Mouse (Mus musculus) urinary bladder, postnatal 36 days (tissue): Measurements from ENCODE around the gene Pard3b.

Experiments used
- DNase-seq, 2 experiments: peaks; one replicate each; pipeline ENCODE4 v3.0.0; 2022; ENCODE audit warnings: low spot score in 2 of 2, mixed read lengths in 1 of 2

The Pard3b gene

DNA sequence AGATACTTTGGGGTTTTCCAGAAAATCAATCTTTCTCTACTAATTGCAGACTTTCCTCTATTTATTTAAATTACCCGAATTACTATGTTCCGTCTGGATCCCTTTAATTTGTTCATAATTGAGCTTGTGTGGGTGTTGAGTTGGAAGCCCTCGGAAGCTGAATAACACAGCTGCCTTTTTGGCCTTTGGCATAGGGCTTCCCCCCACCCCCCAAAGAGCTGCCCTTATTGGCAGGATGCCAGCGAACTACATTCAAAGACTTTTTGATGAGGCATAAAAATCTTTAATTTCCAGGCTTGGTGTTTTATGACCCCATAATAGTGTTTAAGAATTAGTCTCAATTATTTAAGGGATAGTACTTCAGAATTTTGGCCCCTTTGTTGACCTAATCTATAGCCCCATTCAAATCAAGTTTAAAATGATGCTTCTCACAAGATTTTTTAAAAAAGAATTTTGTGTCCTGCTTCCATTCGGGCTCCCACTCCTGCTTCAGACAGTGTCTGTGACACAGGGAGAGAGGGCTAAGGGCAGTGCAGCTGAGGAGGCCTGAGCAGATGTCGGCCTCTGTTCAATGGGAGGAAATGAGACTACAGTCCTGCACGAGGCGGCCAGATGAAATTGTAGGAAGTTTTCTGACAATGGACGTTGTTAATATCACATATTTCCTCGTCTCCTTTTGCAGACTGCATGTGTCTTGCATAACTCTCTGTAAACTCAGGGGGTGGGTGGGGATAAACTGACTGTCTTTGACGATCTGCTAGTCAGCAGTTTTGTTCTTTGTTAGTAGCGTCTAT lies 605.8 kb downstream of the Pard3b start:
- no peak for DNase-seq

GRCm38 (mm10) chr1:62252432-62252831 lies 613.8 kb downstream of the Pard3b start:
- DNase-seq: no peak

GRCm38 (mm10) chr1:62254316-62254715 lies 615.7 kb downstream of the Pard3b start:
- DNase-seq: no peak

DNA sequence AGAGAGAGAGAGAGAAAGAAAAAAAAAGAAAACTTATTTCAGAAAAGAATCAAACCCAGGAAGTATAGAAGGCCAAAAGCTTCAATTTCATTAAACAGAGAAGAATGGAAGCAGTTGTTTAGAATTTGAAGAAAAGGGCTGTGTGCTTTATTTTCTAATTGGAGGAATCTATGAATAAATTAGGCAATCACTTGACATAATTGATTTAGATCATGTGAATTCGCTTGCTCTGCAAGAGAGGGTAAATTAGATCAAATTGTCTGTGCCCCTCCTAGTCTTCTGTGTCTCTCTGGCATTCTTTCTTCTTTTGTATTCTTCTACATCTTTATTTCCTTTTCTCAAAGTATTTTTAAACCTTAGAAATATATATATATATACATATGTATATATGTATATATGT lies 616.3 kb downstream of the Pard3b start:
- no peak for DNase-seq

GRCm38 (mm10) chr1:62276466-62276865 lies 637.8 kb downstream of the Pard3b start:
- no peak for DNase-seq

DNA sequence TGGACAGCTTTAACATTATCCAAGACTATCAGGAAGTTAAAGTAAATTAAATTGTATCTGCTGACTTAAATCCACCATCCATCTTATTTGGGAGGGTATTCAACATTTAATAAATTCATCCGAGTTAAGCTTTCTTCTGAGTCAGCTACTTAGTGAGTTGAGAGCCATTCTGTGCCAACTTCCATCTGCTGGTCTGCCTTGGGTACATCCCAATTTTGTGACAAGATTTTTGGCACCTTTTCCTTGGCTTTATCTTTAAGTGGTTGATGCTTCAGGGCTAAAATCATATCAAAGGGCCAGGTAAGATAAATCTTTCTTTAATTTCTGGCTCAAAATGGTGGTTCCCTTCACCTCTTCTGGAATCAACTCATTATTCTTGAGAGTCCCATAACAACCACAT lies 640.0 kb downstream of the Pard3b start:
- DNase-seq: no peak

DNA sequence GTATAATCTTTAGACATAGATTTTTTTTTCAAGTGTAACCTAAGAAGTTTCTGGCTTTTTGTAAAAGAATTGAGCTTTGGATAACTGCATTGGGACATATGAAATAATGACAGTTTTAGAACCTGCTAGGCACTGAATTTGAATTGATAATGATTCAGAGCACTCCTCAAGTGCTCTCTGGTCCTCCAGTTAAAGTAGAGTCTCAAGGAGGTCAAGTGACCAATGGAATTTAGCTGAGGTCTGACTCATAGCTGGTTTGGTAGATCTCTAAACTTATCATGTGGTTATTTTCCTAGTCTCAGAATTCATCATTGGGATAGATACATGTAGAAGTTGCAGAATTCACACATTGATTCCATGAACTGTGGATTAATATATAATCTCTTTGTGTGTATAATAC lies 642.0 kb downstream of the Pard3b start:
- no peak for DNase-seq

DNA sequence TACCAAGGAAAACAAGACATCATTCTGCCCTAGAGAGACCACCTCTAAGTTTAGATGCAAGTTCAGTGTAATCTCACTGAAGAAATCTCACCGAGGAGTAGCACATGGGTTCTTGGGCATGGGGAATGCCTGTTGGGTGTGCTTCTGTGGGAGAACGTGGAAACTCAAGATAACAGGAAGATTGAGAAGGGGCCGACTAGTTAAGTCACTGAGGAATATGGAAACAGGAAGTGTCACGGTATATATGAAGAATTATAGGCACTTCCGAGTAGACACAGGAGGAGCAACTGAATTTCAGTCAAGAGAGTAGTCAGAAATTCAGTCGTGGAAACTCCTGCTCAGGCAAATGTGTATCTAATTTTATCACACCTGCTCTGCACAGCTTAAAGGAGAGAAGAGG lies 644.2 kb downstream of the Pard3b start:
- DNase-seq: no peak

GRCm38 (mm10) chr1:62283624-62284023 lies 645.0 kb downstream of the Pard3b start:
- no peak for DNase-seq

DNA sequence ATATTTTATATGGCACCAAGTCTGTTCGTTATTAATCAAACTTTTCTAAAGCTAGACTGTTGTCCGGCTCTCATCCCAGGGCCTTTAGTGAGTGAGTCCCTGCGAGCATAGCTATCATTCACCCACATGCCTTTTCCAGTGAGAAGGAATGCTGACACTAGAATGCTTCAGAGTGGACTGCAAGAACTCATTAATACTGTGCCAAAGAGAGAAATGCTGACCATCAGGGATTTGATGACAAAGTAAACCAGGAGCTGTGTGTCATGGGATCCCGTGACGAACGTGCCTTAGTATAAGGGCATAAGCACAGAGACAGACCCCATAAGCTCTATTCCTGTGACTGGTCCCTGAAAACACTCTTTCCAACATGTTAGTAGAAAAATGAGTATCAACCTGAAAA lies 670.8 kb downstream of the Pard3b start:
- no peak for DNase-seq

DNA sequence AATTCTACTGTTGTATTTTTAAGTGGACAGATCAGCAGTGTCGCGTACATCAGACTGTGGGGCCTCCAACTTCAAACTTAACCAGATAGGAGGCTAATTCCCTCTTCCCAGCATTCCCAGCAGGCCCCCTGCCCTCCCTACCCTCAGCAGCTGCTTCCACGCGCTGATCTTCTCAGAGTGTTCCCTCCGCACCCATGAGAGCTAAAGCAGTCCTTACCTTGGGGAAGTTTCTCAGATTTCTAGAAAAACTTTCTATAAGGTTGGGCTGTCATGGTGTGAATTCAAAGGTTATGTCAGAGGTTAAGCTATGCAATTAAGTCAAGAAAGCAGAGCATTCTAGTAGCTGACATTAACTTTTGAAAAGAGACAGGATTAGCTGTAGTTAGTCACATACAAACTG lies 686.6 kb downstream of the Pard3b start:
- DNase-seq: no peak

DNA sequence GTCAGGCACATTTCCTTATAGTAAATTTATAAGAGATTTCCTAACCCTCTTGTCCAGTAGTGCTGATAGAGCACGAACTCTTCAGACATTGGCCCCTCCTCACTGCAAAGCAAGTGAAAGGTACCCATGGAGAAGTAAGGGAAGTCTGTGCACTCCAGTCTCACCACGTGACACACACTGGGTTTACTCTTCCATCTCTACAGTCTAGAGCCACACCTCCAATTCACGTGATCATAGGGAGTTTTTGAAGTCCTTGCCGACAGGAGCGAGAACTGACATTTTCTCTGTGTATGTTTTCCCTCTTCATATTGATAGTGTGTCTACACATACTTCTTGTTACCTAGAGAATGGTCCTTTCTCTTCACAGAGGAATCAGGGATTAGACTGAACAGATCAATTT lies 689.1 kb downstream of the Pard3b start:
- DNase-seq: no peak

- no peak for DNase-seq
Measured at GRCm38 (mm10) chr1:62328808-62329207, 690.2 kb downstream of the Pard3b start.

DNA sequence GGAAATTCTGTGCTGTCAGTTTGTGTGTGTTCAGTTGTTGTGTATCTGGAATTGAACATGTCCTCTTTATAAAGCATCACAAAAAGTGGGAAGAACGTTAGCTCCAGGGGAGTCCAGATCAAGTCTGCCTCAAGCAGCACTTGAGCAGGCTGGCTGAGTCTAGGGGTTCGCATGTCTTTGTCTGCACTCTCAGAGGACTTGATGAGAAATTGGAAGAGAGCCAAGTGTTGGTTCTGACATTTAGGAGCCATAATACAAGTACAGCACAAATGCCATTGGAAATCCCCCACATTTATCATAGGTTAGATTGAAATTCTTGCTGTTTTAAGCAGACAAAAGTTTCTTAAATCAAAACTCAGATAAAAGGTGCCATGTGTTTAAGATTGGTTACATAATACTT lies 694.4 kb downstream of the Pard3b start:
- DNase-seq: no peak

DNA sequence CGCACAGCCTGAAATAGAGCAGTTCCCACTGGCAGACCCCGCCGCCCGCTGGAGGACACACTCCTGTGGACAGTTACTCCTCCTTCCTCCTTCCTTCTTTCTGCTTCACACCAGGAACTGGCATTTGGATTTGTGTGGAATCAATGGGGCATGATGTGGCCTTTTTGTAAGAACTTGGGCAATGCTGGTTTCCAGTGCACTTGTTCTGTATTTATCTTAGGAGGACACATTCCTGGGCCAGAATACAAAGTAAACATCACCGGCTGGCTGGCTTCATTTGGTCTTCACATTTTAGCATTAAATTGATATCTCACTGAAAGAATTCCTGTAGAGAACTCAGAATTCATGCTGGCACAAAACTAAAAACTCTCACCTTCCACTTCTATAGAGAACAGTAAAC lies 695.6 kb downstream of the Pard3b start:
- no peak for DNase-seq

DNA sequence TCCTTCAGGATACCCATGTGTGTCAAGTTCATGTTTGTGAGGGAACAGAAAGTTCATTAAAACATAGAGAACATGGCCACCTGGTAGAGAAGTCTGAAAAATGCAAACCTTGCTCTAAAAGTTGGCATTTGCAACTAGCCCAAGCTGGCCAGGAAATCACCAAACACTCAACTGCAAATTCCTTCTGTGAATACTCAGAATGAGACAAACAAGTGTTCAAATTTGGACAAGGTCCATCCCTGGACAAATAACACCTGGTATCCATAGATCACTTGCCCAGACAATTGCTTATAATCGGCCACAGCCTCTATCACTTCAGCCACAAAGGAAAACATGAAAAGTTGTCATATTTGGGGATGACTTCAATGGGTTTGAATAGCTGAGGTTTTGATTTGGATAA lies 701.6 kb downstream of the Pard3b start:
- no peak for DNase-seq

- DNase-seq: no peak
Measured at GRCm38 (mm10) chr1:62344286-62344685, 705.7 kb downstream of the Pard3b start.

DNA sequence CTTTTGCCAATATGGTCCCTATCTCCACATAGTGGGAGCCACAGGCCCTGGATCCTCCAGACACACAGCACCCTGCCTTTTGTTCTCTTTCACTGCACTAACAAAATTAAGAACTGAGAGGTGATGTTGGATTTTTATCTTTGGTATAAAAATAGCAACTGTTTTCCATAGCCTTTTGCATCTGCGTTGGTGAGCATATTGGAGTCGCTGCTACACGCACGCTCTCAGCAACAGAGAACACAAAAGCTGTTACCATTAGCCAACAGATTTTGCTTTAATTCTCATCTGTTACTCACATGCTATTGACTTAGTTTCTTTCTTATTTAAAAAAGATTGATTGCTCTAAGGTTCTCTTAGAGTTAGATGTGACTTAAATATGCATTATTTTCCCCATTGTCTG lies 709.7 kb downstream of the Pard3b start:
- no peak for DNase-seq

GRCm38 (mm10) chr1:62355496-62355895 lies 716.9 kb downstream of the Pard3b start:
- DNase-seq: no peak

DNA sequence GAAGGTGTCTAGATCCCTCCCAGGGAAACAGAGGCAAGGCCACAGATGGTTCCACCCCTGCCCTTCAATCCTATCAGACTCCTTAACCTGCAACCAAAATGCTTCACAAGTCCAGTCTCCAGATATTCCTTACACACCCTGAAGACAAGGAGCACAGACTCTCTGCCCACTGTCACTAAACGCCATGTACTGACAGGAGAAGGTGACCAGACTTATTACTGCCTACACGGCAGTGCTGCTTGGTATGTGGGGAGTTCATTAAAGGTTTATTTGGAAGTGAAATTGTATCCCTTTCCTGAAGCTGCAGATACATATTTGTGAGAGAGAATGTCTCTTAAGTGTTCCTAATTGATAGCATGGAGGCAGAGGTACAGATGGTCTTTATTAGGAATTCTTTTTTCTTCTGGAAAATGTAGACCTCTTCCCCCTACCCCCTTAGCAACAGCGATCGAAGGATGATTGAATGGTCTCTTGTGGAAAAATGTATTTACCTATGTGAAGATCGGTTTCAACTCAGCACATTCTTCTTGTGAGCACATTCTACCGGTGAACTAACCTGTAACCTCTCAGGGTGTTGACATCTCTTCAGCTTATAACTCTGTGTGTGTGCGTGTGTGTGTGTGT lies 735.9 kb downstream of the Pard3b start:
- no peak for DNase-seq

GRCm38 (mm10) chr1:62378335-62378734 lies 739.7 kb downstream of the Pard3b start:
- DNase-seq: no peak

DNA sequence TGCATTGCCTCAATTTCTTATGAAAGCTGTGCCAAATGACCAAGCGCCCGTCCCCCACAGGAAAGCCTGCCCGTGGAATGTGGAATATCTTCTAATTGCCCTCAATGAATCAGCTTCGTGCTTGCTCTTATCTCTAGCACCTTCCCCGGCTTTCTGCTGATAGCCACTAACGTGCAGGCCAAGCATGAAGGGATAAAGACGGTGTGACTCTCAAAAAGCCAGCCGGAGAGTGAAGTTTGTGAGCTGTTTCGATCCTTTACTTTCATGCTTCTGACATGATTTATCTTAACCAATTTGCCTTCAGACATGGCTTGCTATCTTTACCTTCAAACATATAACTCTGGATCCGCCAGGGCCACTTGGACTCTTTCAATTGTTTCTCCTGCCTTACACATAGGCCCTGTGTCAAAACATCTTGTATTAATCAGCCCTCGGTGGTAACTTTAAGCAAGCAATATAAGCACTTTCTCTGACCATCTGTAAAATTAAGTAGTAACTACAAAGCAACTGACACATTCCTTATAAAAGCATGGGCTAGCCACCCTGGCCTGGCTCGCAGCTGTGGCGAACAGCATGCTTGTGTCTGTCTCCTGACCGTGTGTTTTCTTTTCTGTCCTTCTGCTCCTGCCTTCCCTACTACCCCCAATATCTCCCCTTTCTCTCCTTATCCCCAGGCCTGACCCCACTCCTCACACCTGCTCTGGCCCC lies 744.3 kb downstream of the Pard3b start:
- DNase-seq: peak; percentile 5 to 19

GRCm38 (mm10) chr1:62384241-62384640 lies 745.6 kb downstream of the Pard3b start:
- DNase-seq: no peak
